Comparison of ENCODE assay signal across 9 mouse cellular contexts in the genomic region with DNA sequence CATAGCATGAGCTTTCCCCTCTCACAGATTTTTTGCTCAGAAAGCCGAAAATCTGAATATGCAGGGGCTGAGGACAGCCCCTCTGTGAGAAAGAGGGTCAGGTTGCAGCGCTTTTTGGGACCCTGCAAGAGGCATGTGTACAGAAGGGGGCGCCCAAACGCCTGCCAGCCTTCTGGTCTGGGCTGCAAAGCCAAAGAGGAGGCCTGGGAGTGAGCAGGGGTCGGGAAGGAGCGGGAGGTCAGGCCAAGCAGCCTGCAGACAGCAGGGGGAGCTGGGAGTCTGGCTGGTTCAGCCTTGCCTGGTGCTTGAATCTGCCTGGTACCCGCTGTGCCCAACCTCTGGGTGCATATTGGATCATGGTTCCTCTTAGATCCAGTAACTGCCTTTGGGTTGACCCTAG. TPM values are rescaled to one million over a fixed set of nuclear protein-coding genes. Genes with fewer than 3 reads are reported as not detected.
DNase-seq lines count a peak whose midpoint lies in the region; ATAC-seq and TF ChIP-seq lines count a peak whose summit lies in the region.
"Had no signal": no experiment of that assay in that cellular context is flagged by ENCODE, and none has a peak within 500 bp of the region (broad histone marks: within the 10 kb centered on the region; RNA-seq: fewer than 3 reads in every experiment).

No protein-coding gene starts in this region.

- H3K9ac ChIP-seq in kidney, postnatal 0 days (ENCODE audit: low read depth, low read length) = no peak overlapping the region
- H3K9ac ChIP-seq in heart, embryonic 15.5 days = no peak overlapping the region
- H3K9ac ChIP-seq: hindbrain, embryonic 15.5 days had no signal

- ATAC-seq in kidney, postnatal 0 days (replicated peaks; ENCODE audit: low FRiP score, low read depth) = peak; percentile 33; the same call in 1 of the 2 replicates
- peak; percentile 37; the same call in 1 of the 2 replicates for ATAC-seq in heart, embryonic 15.5 days (replicated peaks; ENCODE audit: insufficient number of reproducible peaks, insufficient read depth, low FRiP score, low read depth)

- no peak overlapping the region for H3K4me3 ChIP-seq in kidney, postnatal 0 days (replicated peaks; ENCODE audit: low read depth, low read length)
- no peak overlapping the region for H3K4me3 ChIP-seq in E14TG2a.4 (replicated peaks; ENCODE audit: low read length)
- no peak overlapping the region for H3K4me3 ChIP-seq in heart, embryonic 15.5 days
- H3K4me3 ChIP-seq: hindbrain, embryonic 15.5 days had no signal

- no peaks in the 10 kb centered on the region for H3K27me3 ChIP-seq in kidney, postnatal 0 days (ENCODE audit: insufficient read depth, low read length)
- H3K27me3 ChIP-seq in E14TG2a.4 (ENCODE audit: insufficient read depth, low read length) = peaks cover 42% of the 10 kb centered on the region
- H3K27me3 ChIP-seq in heart, embryonic 15.5 days = no peaks in the 10 kb centered on the region
- H3K27me3 ChIP-seq: hindbrain, embryonic 15.5 days had no signal

- H3K9me3 ChIP-seq in kidney, postnatal 0 days (replicated peaks; ENCODE audit: low read length) = no peaks in the 10 kb centered on the region
- H3K9me3 ChIP-seq in E14TG2a.4 (ENCODE audit: low read length) = no peaks in the 10 kb centered on the region
- H3K9me3 ChIP-seq in heart, embryonic 15.5 days (replicated peaks) = no peaks in the 10 kb centered on the region
- H3K9me3 ChIP-seq: hindbrain, embryonic 15.5 days had no signal

- H3K4me2 ChIP-seq in kidney, postnatal 0 days (ENCODE audit: low read length) = no peak overlapping the region
- H3K4me2 ChIP-seq in heart, embryonic 15.5 days = no peak overlapping the region
- H3K4me2 ChIP-seq: hindbrain, embryonic 15.5 days had no signal

- DNase-seq in kidney, postnatal 0 days (ENCODE audit: low spot score) = peak; percentile 82
- DNase-seq in kidney, postnatal 14 days = no peak
- peak; percentile 60 for DNase-seq in WW6 (ENCODE audit: low read depth, low spot score)
- peak; percentile 64 to 66 for DNase-seq in lung, postnatal 4 days
- DNase-seq in ovary, postnatal 10 days (ENCODE audit: low spot score) = no peak
- DNase-seq in layer of hippocampus, adult 18-20 months (ENCODE audit: low spot score in 2 of 2) = no peak

- WGBS in kidney, postnatal 0 days = 11% methylated on average over 7 of the region's 7 CpGs
- WGBS in heart, embryonic 15.5 days = 22% methylated on average over 7 of the region's 7 CpGs

- no peak overlapping the region for H3K27ac ChIP-seq in kidney, postnatal 0 days
- no peak overlapping the region for H3K27ac ChIP-seq in heart, embryonic 15.5 days
- H3K27ac ChIP-seq: hindbrain, embryonic 15.5 days had no signal

- 0 out of 2 replicates have a peak, but pooled peaks cover 5% of the 10 kb centered on the region for H3K4me1 ChIP-seq in kidney, postnatal 0 days (replicated peaks; ENCODE audit: insufficient read depth, low read length)
- peaks cover 9% of the 10 kb centered on the region for H3K4me1 ChIP-seq in E14TG2a.4 (replicated peaks; ENCODE audit: low read depth, low read length)
- peaks cover 22% of the 10 kb centered on the region for H3K4me1 ChIP-seq in heart, embryonic 15.5 days (replicated peaks)

- no peaks in the 10 kb centered on the region for H3K36me3 ChIP-seq in kidney, postnatal 0 days (ENCODE audit: insufficient read depth, low read length)
- H3K36me3 ChIP-seq in E14TG2a.4 (ENCODE audit: insufficient read depth, low read length) = no peaks in the 10 kb centered on the region
- no peaks in the 10 kb centered on the region for H3K36me3 ChIP-seq in heart, embryonic 15.5 days
- H3K36me3 ChIP-seq: hindbrain, embryonic 15.5 days had no signal

- TF ChIP-seq CTCF in kidney, postnatal 0 days (IDR thresholded peaks at IDR 0.05; ENCODE audit: low read depth) = peak; percentile 71
- TF ChIP-seq CTCF in E14TG2a.4 (conservative IDR thresholded peaks at IDR 0.05; ENCODE audit: low read length) = peak; percentile 59

RNA-seq across cellular contexts. Expression of gene Syt8, which starts 6.4 kb away (rescaled TPM):
- polyA plus RNA-seq in kidney, postnatal 0 days (2015; fragmentation: Nextera tagmentation; extraction: Ambion mirVana) = 2.5 and 4.8 TPM in 2 replicates
- 0.48 and 1.7 TPM in 2 replicates for polyA plus RNA-seq in heart, embryonic 15.5 days (2015; fragmentation: Nextera tagmentation; extraction: Ambion mirVana)
- not detected for total RNA-seq in layer of hippocampus, adult 18-20 months (2021)
- polyA plus RNA-seq: hindbrain, embryonic 15.5 days had no signal

RNA-seq across cellular contexts. Expression of gene Tnni2, which starts 13.4 kb away (rescaled TPM):
- 2.2 and 3.0 TPM in 2 replicates for polyA plus RNA-seq in kidney, postnatal 0 days (2015; fragmentation: Nextera tagmentation; extraction: Ambion mirVana)
- polyA plus RNA-seq in heart, embryonic 15.5 days (2015; fragmentation: Nextera tagmentation; extraction: Ambion mirVana) = 16.8 and 16.9 TPM in 2 replicates
- total RNA-seq in layer of hippocampus, adult 18-20 months (2021) = 1 to 10 TPM in 1 of 2 experiments, not detected in 1; 1.2 TPM

RNA-seq across cellular contexts. Expression of gene Lsp1, which starts 32.4 kb away (rescaled TPM):
- 161 and 165 TPM in 2 replicates for polyA plus RNA-seq in kidney, postnatal 0 days (2015; fragmentation: Nextera tagmentation; extraction: Ambion mirVana)
- polyA plus RNA-seq in heart, embryonic 15.5 days (2015; fragmentation: Nextera tagmentation; extraction: Ambion mirVana) = 49.6 and 83.5 TPM in 2 replicates
- 1 to 10 TPM; 2.6 to 3.1 TPM for total RNA-seq in layer of hippocampus, adult 18-20 months (2021)

RNA-seq across cellular contexts. Expression of gene Ctsd, which starts 40.4 kb away (rescaled TPM):
- 575 and 586 TPM in 2 replicates for polyA plus RNA-seq in kidney, postnatal 0 days (2015; fragmentation: Nextera tagmentation; extraction: Ambion mirVana)
- polyA plus RNA-seq in heart, embryonic 15.5 days (2015; fragmentation: Nextera tagmentation; extraction: Ambion mirVana) = 389 and 487 TPM in 2 replicates
- total RNA-seq in layer of hippocampus, adult 18-20 months (2021) = 100 to 1,000 TPM; 303 to 349 TPM

RNA-seq across cellular contexts. Expression of gene Gm49369, which starts 45.7 kb away (rescaled TPM):
- not detected in 2 replicates for polyA plus RNA-seq in kidney, postnatal 0 days (2015; fragmentation: Nextera tagmentation; extraction: Ambion mirVana)
- polyA plus RNA-seq in heart, embryonic 15.5 days (2015; fragmentation: Nextera tagmentation; extraction: Ambion mirVana) = 1.2 TPM in 1 of 2 replicates, not detected in the other
- 1 to 10 TPM in 1 of 2 experiments, under 1 TPM in 1; 0.94 to 6.7 TPM for total RNA-seq in layer of hippocampus, adult 18-20 months (2021)

Comparison
In these comparisons a context has a peak if more than half of its experiments do, and no peak if none do; other contexts are left out.
1. DNase-seq: peak in kidney, postnatal 0 days (single experiment), WW6 (single experiment) and lung, postnatal 4 days (2 of 2); none in kidney, postnatal 14 days (single experiment), ovary, postnatal 10 days (single experiment) and layer of hippocampus, adult 18-20 months (0 of 2).